Mouse (Mus musculus) cerebellum, adult 11 months (tissue): ENCODE measurements at regions not wholly inside any gene's neighbourhood (a gene's known extent, or its start where the extent isn't known, plus 50 kb on each side); places are given as distances from the start of the nearest gene placed in this dataset.
A peak's percentile ranks its signal among the peaks of the same experiment; 100 is the strongest.

Source experiments
- DNase-seq: peaks from one replicate; pipeline ENCODE4 v3.0.0; 2022

DNA sequence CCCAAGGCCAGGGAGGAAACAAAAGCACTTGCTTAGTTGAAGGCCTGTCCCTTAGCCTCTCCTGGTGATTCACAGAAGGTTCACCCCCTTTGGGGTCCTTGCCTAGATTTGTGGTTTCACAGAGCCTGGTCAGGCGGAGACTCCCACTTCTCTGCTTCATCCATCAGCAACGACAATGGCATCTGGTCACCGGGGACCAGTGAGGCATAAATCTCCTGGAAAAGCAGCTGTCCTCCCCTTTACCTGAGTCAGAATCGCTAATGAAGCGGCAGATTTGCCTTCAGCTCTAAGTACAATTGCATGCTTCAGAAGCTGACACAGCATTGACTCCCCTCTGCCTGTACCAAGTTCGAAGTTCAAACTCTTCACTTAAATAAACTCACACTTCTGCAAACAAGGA, 353.7 kb upstream of the Atp11b start:
- no peak for DNase-seq

DNA sequence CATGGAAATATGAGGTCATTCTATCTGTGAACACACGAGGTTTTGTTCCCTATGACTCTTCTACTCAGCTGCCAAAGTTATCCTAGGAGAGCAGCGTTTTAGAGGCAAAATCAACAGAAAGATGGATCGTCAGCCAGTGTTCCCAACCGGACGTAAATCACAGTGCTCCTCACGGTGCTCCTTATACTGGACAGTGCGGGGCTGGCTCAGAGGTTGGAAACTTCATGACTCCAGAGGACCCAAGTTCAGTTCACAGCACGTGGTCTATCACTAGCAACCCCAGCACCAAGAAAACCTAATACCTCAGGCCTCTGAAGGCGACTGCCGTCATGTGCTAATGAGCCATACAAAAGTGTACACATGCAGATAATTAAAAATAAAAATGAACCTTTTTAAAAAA, 351.2 kb upstream of the Atp11b start:
- DNase-seq: no peak

DNA sequence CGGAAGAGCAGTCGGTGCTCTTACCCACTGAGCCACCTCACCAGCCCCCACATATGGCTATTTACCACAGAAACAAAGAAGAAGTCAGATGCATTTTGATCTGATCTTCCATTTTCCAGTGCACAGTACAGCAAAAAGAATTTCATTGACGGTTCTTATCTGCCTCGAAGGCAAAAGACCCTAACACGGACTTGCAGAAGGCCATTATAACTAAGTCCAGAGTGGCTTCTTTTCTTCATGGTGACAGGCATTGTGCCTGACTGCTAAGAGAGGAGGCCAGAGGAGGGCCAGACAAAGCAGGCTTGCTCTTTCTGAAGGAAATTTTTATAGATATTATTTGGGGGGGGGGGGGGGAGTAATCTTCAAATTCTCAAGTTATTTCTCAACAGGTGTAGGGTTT, 350.0 kb upstream of the Atp11b start:
- DNase-seq: no peak

DNA sequence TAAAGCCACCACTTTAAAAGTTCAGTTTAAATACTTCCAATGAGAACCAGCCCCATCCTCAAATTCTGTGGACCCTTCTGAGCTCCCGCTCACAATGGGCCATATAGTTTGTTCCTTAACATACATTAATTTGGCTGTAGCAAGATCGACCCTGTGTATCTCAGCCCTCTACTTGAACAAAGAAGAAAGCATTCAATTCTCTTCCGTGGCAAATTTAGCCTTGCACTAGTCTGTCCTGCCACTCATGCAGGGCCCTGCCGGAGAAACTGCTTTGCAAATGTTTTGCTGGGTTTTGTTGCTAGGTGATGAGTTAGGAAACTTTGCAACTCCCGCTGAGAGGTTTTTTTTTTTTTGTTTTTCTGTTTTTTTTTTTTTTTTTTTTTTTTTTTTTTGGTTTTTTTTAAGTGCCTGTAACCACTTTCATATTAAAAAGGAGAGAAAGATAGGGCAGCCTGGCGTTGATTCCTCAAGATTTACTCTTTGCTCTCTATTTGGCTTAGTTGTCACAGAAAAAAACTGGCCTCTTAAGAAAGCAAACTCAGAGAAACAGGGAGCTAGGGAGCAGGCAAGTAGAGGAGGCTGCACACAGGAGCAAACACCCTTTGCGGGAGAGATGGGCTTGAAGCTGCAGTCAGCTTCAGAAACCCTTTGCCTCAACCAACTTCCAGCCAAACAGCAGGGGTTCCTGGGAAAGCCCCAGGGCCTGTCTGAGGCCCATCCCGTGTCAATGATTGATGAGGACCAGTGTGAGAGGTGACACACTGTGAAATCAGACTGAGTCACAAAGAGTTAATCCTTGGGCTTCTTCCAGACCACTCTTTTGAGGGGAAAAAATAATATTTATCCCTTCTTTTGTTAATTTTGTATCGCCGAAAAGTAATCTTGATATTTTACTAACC, 349.2 kb upstream of the Atp11b start:
- DNase-seq: no peak

DNA sequence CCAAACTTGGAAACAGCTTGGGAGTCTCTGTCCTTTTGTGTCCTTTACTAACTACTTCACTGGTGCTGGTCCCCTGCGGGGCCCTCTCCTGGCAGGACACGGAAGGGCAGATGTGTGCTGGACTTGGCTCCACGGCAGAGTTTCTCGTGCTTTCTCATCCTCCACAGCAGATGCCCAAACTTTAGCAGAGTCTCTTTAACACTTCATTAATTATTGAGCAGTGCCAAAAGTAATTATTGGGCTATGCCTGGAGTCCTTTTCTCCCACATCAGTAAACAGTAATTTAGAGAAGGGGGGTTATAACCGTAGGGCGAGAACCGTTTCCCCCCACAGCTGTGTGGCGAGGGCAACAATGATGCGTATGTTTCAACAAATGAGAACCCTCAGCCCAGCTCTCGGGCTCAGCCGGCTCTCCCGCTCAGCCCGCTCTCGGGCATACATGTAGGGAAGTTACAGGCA, 348.3 kb upstream of the Atp11b start:
- no peak for DNase-seq

DNA sequence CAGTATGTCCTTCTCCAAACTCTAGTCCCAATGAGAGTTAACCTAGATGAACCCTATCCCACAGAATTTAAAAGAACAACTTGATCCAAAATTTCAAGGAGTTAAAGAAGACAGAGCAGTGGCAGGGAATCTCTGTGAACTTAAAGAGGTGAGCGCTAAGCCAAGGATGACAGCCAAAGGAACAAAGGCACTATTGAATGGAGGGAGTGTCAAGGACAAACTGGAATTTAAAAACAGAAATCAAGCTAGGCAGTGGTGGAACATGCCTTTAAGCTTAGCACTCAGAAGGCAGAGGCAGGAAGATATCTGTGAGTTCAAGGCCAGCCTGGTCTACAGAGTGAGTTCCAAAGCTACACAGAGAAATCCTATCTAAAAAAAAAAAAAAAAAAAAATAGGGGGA, 316.2 kb upstream of the Atp11b start:
- DNase-seq: no peak

DNA sequence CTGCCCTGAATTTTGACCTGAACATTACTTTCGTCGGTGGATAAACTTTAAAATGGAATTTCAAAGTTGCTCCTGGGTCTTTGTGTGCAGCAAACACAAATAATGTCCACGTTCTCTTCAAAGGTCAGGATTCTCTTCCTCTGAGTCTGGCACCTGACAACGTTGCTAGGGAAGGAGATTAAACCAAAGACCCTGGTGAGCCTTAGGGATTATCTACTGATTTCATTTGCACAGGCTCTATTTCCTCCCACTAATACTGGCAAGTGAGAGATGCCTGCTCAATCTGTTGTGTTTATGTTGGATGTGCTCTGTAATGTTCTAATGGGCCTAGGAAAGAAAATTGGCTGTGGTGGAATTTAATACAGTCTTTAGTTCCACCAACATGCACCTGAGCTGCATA, 291.0 kb upstream of the Atp11b start:
- DNase-seq: no peak

DNA sequence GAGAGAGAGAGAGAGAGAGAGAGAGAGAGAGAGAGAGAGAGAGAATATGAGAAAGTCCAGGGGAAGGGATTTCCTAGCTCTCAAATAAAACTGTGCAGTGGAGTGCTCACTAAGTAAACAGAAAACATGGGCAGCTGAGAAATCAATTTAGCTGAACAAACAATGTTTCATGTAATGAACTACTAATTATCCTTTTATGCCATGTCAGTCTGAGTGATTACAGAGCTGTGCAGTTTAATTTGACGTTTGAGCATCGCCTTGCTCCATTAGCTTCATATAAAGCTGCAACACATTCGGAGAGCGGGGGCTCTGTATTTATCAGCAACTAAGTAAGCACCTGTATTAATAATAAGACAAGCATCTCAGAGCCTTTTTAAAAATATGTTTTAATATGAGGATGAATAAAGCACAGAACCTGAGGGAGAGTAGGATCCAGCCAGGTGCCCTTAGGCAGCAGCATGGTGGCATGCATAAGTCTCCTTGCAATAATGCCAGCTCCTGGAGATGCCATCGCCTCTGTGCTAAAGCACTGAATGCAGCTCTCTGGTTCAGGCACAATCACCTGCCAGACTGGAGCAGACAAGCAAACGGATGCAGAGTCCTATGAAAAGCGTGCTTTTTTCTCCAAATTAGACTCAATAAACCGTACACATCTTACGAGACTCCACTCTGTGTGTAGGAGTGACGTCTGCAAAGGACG, 289.5 kb upstream of the Atp11b start:
- no peak for DNase-seq

DNA sequence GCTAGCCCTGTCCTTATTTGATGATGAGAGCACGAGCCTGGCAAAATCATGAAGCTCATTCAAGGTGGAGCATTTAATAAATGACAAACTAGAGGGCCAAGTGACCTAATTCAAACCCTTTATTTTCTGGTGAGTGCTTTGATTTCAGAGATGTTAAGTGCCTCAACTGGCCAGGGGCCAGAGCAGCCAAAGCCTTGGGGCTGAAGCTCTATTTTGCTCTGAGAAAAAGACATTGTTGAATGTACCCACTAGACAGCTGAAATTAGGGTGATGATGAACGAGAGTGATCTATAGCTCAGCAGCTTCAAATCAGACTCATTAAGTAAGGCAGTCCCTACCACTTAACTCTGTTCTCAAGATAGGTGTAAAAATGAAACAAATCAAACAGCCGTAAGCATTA, 287.9 kb upstream of the Atp11b start:
- DNase-seq: no peak

DNA sequence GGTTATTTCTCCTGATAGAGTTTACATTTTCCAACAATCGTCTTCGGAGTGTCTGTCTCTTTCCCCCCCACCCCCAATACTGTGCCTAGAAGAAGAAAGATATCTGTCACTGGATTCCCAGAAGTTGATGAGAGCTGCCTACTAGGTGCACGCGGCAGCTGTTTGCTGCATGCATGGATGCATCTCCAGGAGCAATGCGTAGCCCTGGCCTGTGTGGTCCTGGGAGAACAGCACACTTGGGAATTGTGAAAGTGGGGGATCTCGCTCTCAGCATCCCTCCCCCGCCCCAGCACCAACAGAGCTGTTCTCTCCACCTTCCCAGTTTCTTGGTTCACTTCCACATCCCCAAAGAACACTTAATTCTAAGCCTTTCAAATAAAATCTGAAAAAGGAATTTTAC, 280.6 kb upstream of the Atp11b start:
- DNase-seq: no peak

DNA sequence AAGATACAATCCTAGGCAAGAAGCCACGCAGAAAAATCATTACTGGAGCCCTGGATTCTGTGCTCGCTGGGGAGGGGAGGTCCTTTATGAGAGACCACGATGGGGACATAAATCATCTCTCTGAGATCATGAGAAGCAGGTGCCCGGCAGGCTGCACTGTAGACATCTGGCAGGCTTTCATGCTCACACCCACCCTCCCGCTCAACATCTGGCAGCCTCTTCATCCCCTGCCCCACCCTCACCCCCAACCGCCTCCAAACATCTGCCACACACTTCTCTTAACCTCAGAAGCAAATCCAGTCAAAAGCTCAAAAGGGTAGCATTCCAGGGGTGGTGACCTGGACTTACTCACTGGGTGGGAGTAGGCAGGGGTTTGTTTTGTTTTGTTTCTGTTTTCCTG, 279.5 kb upstream of the Atp11b start:
- no peak for DNase-seq

DNA sequence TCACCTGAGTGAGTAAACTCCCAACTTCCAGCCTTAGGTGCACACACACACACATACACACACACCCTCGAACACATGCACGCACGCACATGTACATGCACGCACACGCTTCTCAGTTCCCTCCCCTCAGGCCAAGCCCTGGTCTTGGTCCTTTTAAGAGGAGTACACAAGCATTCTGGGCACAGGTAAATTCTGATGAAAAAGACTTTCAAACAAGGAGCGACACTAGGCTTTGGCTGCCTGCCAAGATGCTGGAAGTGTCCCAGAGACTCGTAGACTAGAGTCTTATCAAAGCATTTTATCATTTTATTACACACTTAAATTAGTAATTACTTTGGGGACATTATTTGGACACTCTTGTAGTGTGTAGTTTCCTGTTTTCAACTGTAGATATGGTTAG, 278.6 kb upstream of the Atp11b start:
- DNase-seq: no peak

DNA sequence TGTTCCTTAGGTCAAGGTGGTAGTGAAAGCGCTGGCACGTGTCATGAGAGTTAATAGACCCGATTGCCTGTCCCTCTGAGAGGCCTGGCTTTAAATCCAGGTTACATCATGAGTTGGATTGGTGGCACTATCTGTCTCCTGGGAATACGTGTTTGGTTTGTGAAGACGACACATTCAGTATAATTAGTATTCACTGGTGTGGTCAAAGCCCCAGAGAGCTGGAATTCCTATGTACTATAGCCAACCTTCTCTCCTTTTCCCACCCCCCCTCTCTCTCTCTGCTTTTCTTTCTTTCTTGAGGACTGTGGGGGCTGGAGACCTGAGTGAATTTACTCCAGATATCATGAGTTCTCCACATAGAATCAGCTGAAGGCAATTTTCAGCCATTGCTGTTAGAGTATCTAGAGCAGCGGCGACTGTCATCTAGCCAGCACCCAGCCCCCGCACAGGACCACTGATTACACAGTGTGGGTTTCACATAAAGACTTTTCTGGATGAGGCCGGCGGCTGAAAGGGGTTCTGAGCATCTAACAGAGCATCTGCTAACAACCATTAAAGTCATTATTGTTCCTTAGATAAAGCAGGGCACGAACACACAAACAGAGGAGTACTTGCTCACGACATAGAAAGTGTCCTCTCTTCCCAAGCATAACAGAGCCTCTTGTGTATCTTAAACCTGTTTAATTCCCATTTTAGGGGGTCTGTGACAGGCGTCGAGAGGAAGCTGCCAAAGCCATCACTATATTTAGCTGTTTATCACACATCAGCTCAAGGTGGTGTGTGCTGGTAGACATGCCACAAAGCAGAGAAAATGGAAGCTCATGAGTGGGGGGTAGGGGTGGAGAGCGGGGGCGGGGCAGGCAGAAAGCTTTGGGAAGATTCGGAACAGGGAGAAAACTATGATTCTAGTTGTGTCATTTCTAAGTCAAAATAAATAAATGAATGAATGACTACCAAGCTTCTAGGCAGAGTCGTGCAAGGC, 272.9 kb upstream of the Atp11b start:
- DNase-seq: no peak

DNA sequence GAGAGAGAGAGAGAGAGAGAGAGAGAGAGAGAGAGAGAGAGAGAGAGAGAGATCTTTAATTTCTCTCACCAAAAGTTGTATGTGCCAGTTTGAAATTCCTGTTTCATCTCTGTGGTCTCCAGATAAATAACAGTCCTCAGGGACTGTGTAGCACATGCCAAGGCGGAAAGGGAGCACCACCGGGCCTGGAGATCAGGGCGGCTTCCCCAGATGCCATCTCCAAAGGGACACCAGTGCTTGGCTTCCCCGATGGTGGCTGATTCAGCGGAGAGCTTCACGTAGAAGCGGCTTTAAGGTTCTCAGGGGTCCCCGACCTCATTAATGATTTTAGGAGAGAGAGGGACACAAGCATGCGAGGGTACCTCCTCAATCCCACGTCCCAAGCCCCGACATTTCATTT, 272.1 kb upstream of the Atp11b start:
- no peak for DNase-seq

DNA sequence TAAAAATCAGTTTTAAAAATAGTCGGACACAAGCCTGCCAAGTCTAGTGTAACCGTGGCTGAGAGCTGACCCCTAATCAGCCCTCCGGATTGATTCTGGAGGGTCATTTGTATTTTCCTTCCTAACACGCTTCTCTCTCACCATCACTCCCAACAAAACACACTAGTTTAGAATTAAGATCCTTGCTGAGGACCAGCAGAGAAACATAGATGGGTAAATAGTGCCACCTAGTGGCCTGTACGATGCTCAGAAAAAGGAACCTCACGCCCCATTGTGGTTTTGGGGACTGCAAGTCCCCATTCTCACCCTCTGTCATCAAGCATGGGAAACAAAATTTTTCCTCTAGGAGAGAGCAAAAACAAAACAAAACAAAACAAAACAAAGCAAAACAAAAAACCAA, 271.6 kb upstream of the Atp11b start:
- peak; percentile 34 for DNase-seq

DNA sequence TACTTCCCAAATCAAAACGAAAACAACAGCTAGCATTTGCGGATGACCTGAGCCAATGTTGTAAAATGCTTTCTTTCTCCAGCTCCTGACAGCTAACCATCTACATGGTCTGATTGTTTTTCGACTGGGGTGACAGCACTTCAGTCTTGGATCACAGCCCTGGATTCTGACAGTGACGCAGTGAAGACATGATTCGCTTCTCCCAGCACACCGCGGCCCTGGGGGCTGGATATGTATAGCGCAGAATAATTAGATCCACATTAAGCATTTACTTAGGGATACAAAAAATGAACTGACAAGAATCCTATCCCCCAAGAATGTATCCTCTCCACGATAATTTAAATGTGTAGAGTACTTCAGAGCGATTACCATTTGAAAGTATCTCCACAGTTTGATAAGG, 271.1 kb upstream of the Atp11b start:
- DNase-seq: no peak

DNA sequence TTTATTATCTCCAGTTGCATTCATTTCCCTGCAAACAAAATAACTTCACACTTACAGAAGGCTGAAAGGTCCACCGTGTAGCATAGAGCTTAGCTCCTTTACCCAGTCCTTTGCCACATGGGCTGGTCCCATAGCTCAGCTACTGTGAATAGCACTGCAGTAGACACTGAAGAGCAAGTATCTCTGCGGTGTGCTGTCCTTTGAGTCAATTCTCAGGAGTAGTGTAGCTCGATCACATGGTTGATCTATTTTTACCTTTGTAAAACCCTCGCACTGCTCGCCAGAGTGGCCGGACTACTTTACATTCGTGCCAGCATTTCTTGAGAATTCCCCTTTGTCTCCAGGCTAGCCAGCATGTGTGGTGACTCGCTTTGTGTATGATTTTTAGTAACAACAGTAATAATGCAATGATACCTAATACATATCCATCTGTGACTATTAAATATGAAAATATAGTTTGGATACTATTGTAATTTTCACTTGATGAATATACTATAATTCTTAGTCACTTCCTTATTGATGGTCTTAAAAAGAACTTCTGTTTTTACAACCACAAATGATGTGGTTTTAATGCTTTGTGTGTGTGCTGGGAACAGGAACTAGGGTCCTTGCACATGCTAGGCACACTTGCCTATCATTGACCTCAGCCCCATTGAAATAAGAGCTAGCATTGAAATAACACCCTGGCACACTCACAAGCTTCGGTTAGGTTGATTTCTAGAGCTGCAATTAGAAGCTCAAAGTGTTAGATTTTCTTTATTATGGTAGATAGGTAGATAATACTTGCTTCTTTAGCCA, 257.7 kb upstream of the Atp11b start:
- no peak for DNase-seq

DNA sequence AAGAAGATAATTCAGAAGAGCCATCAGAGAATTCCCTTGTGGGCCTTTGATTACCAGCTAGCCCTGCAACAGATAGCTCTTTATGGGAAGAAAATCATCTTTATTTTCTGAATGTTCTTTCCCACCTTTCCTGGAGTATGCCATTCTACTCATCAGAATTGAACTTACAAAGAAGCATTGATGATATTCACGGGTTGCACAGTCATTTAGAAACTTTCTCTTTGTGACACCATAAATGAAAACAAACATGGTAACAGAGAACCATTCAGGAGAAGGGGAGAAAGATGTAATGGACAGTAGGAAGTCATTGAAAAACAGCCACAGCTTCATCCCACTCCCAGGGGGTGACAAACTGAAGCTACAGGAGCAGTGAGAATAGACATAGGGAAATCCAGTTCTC, 243.6 kb upstream of the Atp11b start:
- no peak for DNase-seq

DNA sequence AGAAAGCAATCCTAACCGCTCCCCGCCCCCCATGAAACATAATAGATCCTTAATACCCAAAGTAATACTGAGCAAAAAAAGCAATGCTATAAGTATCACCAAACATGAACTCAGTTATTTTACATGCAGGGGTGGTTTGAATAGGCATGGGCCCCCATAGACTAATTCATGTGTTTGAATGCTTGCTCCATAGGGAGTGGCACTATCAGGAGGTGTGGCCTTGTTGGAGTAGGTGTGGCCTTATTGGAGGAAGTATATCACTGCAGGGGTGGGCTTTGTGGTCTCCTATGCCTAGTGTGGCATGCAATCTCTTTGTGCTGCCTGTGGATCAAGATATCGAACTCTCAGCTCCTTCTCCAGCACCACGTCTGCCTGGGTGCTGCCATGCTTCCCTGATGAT, 237.4 kb upstream of the Atp11b start:
- no peak for DNase-seq

DNA sequence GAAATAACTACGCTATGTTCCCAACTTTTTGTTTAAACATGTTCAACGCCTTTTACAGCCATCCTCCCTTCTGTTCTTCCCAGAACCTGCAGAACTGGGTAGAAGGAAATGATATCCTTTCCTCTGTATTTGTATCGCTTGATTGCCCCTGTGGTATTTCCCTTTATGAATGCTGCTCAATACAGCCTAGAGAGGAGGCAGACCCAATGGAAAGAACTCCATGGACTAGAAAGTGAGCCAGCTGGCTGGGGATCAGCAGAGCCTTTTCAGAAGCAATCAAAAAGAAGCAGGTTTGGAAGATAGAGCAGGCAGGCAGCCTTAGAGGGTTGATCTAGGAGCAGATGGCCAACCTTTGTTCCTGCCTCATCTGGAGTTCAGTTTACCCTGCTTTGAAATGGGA, 233.8 kb upstream of the Atp11b start:
- no peak for DNase-seq

DNA sequence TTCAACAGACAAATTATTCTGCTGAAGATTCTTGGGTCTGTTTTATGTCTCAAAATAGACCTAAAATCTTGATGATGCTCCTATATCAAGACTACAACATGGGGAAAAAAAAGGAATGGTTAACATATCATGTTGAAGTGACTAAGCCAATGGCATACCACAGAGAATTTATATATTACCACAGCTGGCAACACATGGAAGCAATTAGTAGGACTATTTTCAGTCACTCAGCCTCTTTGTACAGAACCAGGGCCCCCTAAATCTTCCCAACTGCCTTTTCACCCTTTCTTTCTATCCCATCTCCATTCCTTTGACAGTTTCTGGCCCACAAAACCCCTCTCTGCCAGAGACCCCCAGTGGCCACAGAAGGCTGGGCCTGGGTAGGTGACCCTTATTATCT, 206.2 kb upstream of the Atp11b start:
- no peak for DNase-seq

DNA sequence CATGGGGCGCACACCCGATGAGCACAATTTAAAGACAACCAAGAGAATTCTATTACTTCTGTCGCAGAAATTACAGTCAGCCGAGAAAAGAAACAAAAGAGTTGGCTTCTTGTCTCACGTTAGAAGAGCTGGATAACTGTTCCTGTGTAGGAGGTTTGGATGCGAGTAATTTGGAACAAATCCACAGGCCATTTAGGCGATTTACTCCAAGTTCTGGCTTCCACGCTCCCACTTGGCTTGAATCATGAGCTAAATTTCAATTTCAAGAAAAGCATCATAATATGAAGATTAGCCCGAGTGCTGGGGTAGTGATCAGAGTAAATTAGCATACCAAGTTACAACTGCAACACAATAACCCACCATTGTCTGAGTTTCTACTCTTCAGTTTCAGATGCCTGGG, 202.1 kb upstream of the Atp11b start:
- DNase-seq: no peak
